Mouse (Mus musculus) adrenal gland (tissue): Measurements from ENCODE around the gene Lrrc14b.

Source experiments
- intact Hi-C: fragments of 180-260 bp; cut with DNase I; formaldehyde crosslinking; loops from one replicate; pipeline ENCODE4 v1.15.1; 2025
- long read RNA-seq, 2 experiments: library from polyadenylated mRNA; unstranded; transcript quantifications; one replicate each; pipeline ENCODE4 v2.0.0; 2020; ENCODE audit warnings: borderline replicate concordance in 1 of 2; ENCODE audit not compliant: insufficient replicate concordance in 1 of 2

Lrrc14b gene
- long read RNA-seq, experiment 1, partial matches to known transcripts: 0 of 4 reads
- long read RNA-seq, experiment 1, other reads (novel, unspliced or antisense): 4 of 4 reads
- long read RNA-seq, experiment 2: 0 reads

DNA sequence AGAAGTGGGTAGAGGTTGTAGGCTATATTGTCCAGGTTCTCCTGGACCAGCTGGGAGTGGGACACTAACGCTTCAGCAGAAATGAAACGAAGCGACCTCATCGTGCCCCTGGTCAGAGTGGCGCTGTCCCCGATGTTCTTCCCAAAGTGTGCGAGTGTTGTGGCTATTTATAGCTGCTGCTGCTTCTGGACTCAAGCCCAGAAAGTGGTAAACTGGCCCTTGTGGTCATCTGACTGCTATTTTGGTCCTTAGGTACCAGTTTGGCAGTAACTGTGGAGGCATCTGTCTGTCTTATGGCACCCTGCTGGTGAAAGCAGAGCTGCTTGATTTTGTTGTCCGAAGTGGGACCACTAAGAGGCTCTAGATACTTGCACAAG is at the start of gene Lrrc14b:
Lrrc14b (minus strand) TSS at position 147 of the 377 bp plus-strand sequence.
- intact Hi-C loops: loop anchor here (10.0 kb wide), 1 partner anchor 111 kb away; no protein-coding TSS in a partner anchor

DNA sequence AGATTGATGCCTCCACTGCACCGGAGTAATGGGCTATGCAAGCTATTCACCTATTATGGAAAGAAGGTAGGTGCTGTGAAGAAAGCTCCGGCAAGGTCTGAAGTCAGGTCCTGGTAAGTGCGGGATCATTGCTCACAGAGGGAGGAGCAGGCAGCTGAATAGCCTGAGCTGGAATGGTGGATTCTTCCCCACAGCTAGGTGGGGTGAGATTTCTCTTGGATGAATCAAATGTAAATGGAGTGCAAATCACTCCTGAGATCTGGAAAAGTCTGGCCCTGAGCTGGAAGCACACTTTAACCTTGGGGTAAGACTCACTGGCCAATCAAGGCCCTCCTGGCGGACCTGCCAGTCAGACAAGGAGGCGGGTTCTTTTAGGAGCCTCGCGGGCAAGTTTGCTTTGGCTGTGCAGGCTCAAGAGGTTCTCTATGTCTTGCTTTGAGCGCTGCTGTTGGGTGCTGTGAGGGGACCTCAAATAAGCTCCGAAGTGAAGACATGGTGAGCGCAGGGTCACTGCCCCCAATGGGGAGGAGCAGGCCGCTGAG is 35.6 kb upstream of the Lrrc14b start, which contains the start of gene Ftl1-ps1:
Ftl1-ps1 (plus strand) TSS at position 397 of the 542 bp plus-strand sequence.
- intact Hi-C loops: no loop called here

DNA sequence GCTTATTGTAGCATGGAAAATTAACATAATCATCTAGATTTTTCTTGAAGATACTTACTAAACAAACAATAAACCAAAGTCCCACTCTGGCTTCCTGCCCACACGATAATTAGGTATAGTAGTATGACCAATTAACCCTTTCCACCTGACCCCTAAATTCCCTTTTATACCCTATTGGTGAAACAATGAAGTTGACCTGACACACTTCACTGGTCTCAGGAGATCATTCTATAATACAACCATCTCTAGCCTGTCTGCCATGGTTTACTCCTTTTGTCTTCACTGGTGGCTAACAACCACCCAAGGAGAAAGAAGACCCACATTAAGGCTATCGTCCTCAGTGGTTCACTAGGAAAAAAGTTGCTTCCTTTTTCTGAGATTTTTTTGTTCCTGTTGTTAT is 27.4 kb upstream of the Lrrc14b start:
- intact Hi-C loops: no loop called here

DNA sequence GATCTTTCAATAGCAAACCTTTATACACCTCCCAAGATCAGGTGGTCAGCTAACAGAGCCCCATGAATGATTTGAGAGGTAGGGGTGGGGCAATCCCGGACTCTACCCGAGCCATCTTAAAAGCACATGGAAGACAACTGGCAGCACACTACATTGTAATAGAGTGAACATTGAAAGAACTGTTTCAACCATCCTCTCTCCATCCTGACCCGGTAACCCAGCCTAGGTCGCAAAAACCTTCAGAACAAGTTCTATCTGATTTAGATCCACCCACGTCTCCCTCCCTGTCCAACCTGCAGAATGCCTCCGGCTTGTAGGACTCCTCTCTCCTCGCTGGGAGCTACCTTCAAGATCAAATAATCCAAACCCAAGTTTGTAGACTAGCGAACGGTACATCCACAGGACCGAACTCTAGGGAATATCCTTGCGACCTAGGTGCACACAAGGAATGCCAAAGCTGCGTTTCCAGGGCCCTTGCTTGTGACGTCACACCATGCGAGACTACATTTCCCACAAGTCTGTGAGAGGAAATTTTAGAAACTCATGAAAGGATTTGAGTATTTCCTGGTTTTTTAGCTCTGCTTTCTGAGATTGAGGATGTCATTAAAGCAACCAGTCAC is 26.7 kb upstream of the Lrrc14b start, which contains the start of gene Zfp72:
Zfp72 (minus strand) TSS at position 466 of the 620 bp plus-strand sequence.
- intact Hi-C loops: no loop called here

DNA sequence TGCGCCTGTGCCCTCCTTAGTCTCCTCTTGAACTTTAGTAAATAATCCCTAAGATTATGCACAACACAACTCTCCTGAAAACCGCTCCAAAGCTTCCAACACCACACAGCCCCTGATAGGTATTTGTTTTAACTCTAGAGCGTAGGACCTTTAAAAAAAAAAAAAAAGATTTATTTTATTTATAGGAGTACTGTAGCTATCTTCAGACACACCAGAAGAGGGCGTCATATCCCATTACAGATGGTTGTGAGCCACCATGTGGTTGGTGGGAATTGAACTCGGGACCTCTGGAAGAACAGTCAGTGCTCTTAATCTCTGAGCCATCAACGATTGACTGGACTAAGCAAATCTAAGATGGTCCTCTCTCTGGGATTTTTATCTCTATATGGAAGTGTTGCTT is 25.9 kb upstream of the Lrrc14b start:
- intact Hi-C loops: no loop called here

DNA sequence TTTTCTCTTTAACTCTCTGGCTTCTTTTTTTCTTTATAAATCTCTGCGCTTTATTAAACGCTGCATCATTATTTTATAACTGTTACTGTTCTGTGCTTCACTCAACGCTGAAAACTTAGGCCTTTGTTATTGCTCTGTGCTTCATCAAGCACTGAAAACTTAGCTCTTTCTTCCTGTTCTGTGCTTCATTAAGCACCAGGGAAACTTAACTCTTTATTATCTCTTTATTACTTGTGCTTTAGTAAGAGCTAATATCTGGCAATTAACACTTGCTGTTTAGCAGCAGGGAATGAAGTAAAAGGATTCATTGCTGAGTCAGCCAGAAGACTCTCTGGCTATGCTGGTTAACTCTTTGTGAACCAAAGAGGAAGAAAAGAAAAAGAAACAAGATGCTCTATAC is 18.5 kb upstream of the Lrrc14b start:
- intact Hi-C loops: no loop called here

DNA sequence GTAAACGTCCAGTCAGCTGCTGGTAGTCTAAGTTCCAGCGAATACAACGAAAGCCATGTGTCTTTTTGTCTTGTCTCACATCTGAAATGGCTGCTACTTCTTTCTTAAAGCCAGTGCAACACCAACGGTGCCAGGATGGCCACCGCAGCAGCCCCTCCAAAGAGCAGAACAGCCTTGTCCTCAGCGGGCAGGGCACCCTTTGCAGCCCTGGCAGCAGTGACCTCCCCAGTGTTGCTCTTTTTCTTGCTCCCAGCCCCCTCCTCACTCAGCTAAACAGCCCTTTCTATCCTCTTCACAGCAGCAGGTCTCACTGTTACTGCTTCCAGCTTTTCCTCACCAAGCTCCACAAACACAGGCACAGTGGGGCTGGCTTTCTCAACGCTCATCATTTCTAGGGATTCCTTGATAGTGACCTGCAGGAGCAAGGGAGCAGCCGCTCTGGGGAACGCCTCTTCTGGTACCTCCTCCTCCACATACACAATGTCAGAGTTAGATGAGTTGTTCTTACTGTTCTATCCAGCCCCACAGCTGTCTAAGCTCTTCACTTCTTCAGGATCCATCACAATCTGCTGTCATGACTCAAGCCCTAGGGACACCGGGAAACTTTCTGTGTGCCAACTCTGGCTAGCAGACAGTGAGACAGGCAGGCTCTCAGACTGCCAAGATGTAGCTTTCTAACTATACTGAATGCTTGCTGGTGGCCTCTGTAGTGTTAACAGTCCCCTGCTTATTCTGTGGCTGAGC is 17.9 kb upstream of the Lrrc14b start:
- intact Hi-C loops: no loop called here

DNA sequence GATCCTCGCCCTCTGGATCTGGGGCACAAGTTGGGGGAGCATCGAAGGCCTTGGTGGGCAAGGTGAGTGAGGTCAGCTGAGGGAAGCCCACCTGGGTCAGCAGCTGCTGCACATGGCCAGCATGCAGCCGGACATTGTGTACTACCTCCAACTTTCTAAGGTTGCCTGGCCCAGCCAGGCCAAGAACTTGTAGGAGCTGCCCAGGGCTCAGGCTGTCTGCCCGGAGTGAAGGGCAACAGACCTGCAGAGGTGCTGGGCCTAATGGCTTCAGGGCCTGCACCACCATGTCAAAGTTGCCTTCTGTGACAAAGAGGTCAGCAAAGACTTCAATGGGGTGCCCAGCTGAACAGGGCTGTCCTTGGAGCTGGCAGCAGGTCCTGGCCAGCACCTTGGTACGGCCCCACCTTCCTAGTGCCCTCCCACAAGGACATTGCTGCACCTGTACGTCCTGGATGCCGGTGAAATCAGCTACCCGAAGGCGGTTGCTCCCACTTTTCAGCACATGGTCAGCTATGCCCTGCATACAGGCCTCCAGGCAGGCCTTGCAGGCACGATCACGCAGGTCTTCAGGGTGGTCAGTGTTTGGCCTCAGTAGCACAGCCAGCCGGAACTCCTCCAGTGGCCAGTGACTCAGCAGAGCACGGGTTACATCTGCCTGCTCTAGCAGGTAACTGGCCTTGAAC is 488 bp downstream of the Lrrc14b start:
- intact Hi-C loops: loop anchor here (10.0 kb wide), 1 partner anchor 111 kb away; no protein-coding TSS in a partner anchor

DNA sequence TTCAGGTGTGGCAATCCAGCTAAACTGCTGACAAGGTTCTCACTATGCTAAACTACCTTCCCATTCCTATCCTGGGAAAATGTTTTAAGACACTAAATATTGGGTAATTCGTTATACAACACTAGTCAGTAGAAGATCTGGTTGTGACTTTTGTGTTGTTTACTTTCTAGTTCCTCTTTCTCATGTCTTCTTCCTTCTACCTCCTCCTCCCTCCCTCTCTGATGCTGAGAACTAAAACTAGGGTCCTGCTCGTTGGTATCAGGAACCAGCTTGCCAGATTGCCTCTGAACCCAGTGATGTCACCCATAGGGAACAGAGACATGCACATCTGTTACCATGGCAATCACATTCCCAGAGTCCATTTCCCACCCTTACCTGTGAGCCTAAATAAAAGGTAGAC is 1.6 kb downstream of the Lrrc14b start:
- intact Hi-C loops: loop anchor here (10.0 kb wide), 1 partner anchor 113 kb away; no protein-coding TSS in a partner anchor

DNA sequence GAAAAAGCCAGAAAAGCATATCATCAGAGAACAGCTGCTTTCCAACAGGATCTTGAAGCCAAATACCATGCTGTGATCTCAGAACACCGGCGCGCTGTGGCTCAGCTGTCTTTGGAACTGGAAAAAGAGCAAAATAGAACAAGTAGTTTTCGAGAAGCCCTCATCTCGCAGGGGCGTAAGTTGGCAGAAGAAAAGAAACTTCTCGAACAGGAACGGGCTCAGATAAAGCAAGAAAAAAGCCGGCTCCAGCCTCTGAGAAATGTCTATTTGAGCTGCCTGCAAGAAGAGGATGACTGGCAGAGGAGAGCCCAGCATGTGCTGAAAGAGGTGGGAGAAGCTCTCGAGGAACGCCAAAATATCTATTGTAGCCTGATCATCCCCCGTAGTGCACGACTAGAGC is 7.3 kb downstream of the Lrrc14b start:
- intact Hi-C loops: no loop called here

DNA sequence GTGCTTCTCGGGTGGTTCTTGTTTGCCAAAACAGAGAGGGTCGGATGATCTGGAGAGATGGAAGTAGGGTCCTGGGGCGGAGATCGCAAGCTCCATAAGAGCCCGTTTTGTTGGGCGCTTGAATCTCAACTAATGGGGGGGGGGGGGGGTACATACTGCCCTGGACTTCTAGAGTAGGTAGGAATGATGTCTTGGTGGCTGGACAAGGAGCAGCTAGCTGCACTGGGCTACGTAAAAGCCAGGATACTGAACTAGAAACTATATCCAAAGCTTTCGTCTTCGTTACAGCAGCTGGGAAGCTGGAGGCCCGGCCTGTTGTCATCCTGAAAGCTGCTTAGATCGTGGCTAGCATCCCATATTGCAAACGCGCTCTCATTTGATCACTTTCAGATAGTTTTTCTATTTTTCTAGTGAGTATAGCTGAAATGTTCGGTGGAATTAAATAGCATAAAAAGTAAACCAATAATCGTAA is 13.3 kb downstream of the Lrrc14b start:
- intact Hi-C loops: no loop called here

DNA sequence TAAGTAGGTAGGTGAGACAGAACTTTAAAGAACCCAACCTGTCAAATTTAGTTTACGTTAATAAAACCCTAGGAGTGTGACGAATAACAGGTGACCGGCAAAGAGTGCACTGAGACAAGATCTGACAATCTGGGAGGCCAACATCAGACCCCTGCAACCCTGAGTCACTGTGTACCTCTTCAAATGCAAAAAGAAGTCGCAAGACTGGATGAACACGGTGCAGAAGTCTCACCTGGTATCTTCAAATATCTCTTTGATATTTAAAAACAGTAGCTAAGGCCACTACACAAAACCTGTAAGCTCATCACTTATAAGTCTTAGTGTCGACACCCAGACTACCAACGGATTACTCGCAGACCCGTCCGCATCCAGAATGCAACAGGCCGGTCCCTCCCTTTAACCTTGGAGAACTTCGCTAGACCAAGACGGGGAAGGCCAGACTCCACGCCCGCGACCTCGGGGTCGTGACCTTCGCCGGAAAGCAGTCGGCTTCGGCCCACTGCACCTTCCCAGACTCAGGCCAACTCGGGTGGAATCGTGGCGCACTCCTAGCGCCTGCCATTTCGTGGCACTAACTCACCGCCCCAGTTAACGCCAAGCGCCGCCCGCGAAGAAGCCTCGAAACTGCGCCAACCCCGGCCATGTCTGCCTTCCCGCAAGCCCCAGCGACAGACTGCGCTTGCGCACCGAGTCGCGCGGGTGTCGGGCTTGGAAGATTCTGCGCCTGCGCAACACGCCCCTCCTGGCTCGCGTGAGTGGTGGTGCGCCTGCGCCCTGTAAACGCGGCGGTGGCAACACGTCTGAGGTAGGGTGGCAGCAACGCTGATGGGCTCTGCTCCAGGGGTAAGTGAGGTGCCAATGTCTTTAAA is 14.0 kb downstream of the Lrrc14b start, which contains the start of the genes Sdha and Ccdc127:
Sdha (minus strand) TSS at position 715 of the 869 bp plus-strand sequence.
Ccdc127 (plus strand) TSS at position 744 of the 869 bp plus-strand sequence.
- intact Hi-C loops: loop anchor here (10.0 kb wide), 1 partner anchor 145 kb away; the partner anchor contains the start of gene Zfp825

DNA sequence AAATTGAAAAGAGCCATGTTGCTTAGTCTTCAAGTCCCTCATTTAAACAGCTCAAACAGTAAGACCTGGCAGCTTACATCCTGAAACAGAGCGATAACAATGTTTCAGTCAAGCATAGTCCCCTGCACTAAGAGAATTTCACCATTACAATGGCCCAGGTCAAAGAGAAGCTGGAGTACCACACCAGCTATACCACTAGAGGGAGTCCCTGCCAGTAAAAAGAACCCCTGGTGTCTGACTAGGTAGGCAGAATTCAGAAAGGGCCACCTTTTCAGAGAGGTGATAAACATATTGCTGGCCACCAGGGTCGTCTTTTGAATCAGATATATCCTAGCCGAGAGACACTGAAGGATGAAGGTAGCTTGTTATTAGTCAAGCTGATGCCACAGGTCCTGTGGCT is 22.8 kb downstream of the Lrrc14b start:
- intact Hi-C loops: loop anchor here (10.0 kb wide), 1 partner anchor 154 kb away; the partner anchor contains the start of gene Zfp825

DNA sequence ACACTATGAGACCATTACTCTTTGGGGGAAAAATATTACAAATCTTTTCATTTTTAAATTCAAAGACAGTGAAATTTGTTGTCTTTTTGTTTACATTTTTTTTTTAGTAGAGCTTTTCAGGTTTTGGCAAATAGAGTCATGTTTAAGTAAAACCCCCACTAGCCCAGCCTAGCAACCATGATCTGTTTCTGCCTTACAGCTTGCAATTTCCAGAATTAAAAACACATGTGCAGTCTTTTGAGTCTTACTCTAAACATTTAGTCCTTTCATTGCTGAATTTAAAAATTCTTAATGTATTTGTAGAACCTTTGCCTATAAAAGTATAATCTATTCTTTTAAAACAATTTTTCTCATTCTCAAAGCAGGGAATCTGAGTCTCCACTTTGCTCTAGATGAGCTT is 34.5 kb downstream of the Lrrc14b start:
- intact Hi-C loops: no loop called here

DNA sequence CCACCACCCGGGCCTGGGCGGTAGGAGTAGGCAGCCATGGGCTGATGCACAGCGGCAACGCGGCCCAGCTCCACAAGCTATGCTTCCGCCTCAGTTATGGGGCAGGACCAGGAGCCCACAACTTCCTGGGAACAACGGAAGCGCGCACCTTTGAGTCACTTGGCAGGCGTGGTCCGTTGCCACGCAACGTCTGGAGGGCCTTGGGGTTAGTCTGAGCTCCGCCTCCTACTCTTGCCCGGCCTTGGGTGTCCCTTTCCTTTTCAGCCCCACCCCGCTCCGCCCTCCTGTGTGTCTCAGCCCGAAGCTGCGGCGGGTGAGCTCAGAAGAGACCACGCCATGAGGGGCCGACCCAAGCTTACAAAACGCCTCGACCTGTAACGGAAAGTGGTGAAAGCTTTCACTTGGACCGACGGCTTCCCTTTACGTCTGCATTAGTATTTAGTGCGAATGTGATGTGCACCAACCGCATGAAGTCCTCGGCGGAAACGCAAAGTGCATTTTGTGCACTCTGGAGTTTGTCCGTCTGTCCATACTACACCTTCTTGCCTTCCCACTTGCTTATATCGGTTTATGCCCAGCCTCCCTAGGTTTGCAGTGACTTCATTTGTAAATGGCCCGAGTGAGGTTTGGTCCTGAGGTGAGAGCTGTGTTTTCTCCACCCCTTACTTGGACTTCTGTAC is 46.5 kb downstream of the Lrrc14b start, which contains the start of gene Pdcd6:
Pdcd6 (minus strand) TSS at position 411 of the 680 bp plus-strand sequence.
- intact Hi-C loops: no loop called here

DNA sequence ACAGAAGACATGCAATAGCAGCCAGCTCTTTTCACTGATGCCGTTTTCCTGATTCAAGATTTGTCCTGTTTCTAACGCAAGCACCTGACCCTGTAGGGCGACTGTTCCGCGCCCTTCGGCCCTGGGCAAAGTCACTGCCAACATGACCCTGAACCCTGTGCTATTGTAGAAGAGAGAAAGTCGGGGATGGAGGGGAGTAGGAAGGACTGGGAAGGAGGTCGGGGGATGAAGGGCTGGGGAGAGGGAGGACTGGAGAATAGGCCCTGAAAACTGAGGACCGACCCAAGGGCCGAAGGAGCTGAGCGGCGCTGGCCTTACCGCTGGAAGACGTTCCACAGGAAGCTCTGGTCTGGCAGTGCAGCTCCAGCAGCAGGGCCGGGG is 47.0 kb downstream of the Lrrc14b start:
- intact Hi-C loops: no loop called here

DNA sequence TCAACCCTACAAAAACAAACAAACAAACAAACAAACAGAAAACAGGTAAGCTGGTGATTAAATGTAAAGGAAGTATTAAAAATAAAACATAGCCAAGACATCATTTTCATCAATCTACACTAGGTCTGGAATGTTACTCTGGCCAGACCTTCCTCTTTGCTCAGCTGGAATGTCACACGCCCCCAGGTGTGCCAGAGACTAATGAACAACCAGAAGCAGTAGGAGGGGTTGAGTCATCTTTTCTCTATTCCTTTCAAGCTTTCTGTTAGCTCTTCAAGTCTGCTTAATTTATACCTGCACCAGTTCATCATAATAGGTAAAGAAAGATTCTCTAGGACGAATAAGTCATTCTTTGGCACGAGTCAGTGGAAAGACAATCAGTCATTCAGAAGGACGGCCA is 47.4 kb downstream of the Lrrc14b start:
- intact Hi-C loops: no loop called here

DNA sequence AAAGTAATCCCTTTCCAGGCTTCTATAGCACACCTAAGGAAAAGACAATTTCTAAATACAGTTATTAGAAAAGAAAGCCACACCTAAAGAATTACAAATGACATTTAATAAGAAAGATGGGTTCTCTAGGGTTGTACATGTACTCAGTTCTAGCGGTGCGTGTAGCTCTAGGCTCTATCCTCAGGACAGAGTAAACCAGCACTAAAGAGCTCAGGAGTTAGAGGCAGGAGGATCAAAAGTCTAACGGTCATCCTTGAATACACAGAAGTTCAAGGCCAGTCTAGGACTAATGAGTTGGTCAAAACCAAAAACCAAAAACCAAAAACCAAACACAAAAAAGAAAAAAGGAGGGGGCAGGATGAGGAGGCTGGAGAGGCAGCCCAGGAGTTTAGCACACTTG is 49.2 kb downstream of the Lrrc14b start:
- intact Hi-C loops: no loop called here
